34 mouse cellular contexts compared by ENCODE assay signal in genomic region chr16:36893317-36893716, GRCm38 (mm10). TPM values are rescaled to one million over a fixed set of nuclear protein-coding genes. Genes with fewer than 3 reads are reported as not detected.
A peak's percentile ranks its signal among the peaks of the same experiment; 100 is the strongest.
DNase-seq lines count a peak whose midpoint lies in the region; ATAC-seq and TF ChIP-seq lines count a peak whose summit lies in the region.
"Had no signal": no experiment of that assay in that cellular context is flagged by ENCODE, and none has a peak within 500 bp of the region (broad histone marks: within the 10 kb centered on the region; RNA-seq: fewer than 3 reads in every experiment).

No protein-coding gene starts in this region.

- no peak overlapping the region; the same call in 1 of the 2 replicates for H3K9ac ChIP-seq in liver, embryonic 12.5 days
- H3K9ac ChIP-seq in liver, postnatal 0 days (replicated peaks): no peak overlapping the region
- H3K9ac ChIP-seq in midbrain, embryonic 11.5 days (ENCODE audit: low read length): no peak overlapping the region
- no peak overlapping the region for H3K9ac ChIP-seq in kidney, embryonic 14.5 days (ENCODE audit: low read depth, low read length)
- H3K9ac ChIP-seq: embryonic facial prominence, embryonic 13.5 days; forebrain, embryonic 13.5 days; heart, embryonic 15.5 days; hindbrain, embryonic 12.5 days; intestine, embryonic 15.5 days; lung, embryonic 15.5 days; midbrain, embryonic 13.5 days; neural tube, embryonic 13.5 days had no signal

- intact Hi-C loops in heart, postnatal 14 days (cut with DNase I): no loop called here

- peak; percentile 35; the same call in 1 of the 2 replicates for ATAC-seq in erythroid progenitor cell, adult 5-6 weeks (replicated peaks; ENCODE audit: low FRiP score, poor library complexity, severe bottlenecking)
- ATAC-seq in liver, embryonic 12.5 days: peak; percentile 64
- peak; percentile 26; the same call in 1 of the 2 replicates for ATAC-seq in liver, postnatal 0 days
- no peak for ATAC-seq in midbrain, embryonic 11.5 days (ENCODE audit: low FRiP score)
- ATAC-seq in kidney, embryonic 14.5 days (ENCODE audit: low FRiP score, low TSS enrichment): no peak
- no peak for ATAC-seq in megakaryocyte progenitor cell, adult 5-6 weeks (replicated peaks; ENCODE audit: poor library complexity)
- ATAC-seq: activated CD4-positive, CD25-positive, alpha-beta regulatory T cell, adult 4 months; forebrain, embryonic 13.5 days; hindbrain, postnatal 0 days; intestine, embryonic 15.5 days; midbrain, embryonic 13.5 days had no signal

- DNase-seq in heart, adult 11 months: peak; percentile 56
- no peak for DNase-seq in heart, postnatal 14 days
- DNase-seq in liver, postnatal 0 days: no peak
- DNase-seq in midbrain, embryonic 11.5 days (ENCODE audit: low spot score, missing footprints): no peak
- DNase-seq: adrenal gland, adult 2 months; adrenal gland, postnatal 36 days; cerebellum, adult 11 months; cerebellum, adult 9-11 months; gastrocnemius, postnatal 14 days; heart, postnatal 36 days; kidney, adult 9 months; kidney, postnatal 25 days; right cerebral cortex, postnatal 25 days had no signal

- no peaks in the 10 kb centered on the region for H3K27me3 ChIP-seq in liver, embryonic 12.5 days (replicated peaks)
- no peaks in the 10 kb centered on the region for H3K27me3 ChIP-seq in liver, postnatal 0 days (ENCODE audit: insufficient read depth, low read length)
- H3K27me3 ChIP-seq in midbrain, embryonic 11.5 days (ENCODE audit: control insufficient read depth, insufficient read depth, low read length): no peaks in the 10 kb centered on the region
- H3K27me3 ChIP-seq in kidney, embryonic 14.5 days (ENCODE audit: control insufficient read depth, insufficient read depth, low read length): no peaks in the 10 kb centered on the region
- H3K27me3 ChIP-seq: CH12.LX; embryonic facial prominence, embryonic 13.5 days; forebrain, embryonic 13.5 days; heart, embryonic 15.5 days; hindbrain, embryonic 12.5 days; intestine, embryonic 15.5 days; lung, embryonic 15.5 days; megakaryocyte, embryonic 14.5 days; midbrain, embryonic 13.5 days; neural tube, embryonic 13.5 days had no signal

- no peak for TF ChIP-seq EP300 in liver, postnatal 0 days (IDR thresholded peaks at IDR 0.05; ENCODE audit: low read depth)

- no peak overlapping the region for H3K4me3 ChIP-seq in liver, embryonic 12.5 days
- no peak overlapping the region for H3K4me3 ChIP-seq in liver, postnatal 0 days (ENCODE audit: low read depth, low read length)
- H3K4me3 ChIP-seq in midbrain, embryonic 11.5 days (ENCODE audit: low read depth, low read length): no peak overlapping the region
- H3K4me3 ChIP-seq in kidney, embryonic 14.5 days (ENCODE audit: low read length): no peak overlapping the region
- H3K4me3 ChIP-seq: embryonic facial prominence, embryonic 13.5 days; forebrain, embryonic 13.5 days; heart, embryonic 10.5 days; heart, embryonic 15.5 days; hindbrain, embryonic 12.5 days; intestine, embryonic 15.5 days; left cerebral cortex, adult 2 months; lung, embryonic 15.5 days; megakaryocyte, embryonic 14.5 days; midbrain, embryonic 13.5 days; neural tube, embryonic 13.5 days had no signal

- H3K9me3 ChIP-seq in liver, embryonic 12.5 days (replicated peaks): no peaks in the 10 kb centered on the region
- H3K9me3 ChIP-seq in liver, postnatal 0 days (ENCODE audit: low read length): no peaks in the 10 kb centered on the region
- H3K9me3 ChIP-seq in midbrain, embryonic 11.5 days (ENCODE audit: control insufficient read depth, low read length): no peaks in the 10 kb centered on the region
- no peaks in the 10 kb centered on the region for H3K9me3 ChIP-seq in kidney, embryonic 14.5 days (ENCODE audit: control insufficient read depth, low read length)
- H3K9me3 ChIP-seq: embryonic facial prominence, embryonic 13.5 days; forebrain, embryonic 13.5 days; heart, embryonic 10.5 days; heart, embryonic 15.5 days; hindbrain, embryonic 12.5 days; intestine, embryonic 15.5 days; lung, embryonic 15.5 days; megakaryocyte, embryonic 14.5 days; midbrain, embryonic 13.5 days; neural tube, embryonic 13.5 days had no signal

- peaks cover 74% of the 10 kb centered on the region for H3K4me1 ChIP-seq in liver, embryonic 12.5 days
- peaks cover 7% of the 10 kb centered on the region; the same call in 1 of the 2 replicates for H3K4me1 ChIP-seq in liver, postnatal 0 days (ENCODE audit: insufficient read depth)
- H3K4me1 ChIP-seq in midbrain, embryonic 11.5 days (ENCODE audit: control insufficient read depth, insufficient read depth, low read length): no peaks in the 10 kb centered on the region
- no peaks in the 10 kb centered on the region for H3K4me1 ChIP-seq in kidney, embryonic 14.5 days (ENCODE audit: control insufficient read depth, insufficient read depth, low read length)
- H3K4me1 ChIP-seq: embryonic facial prominence, embryonic 13.5 days; forebrain, embryonic 13.5 days; heart, embryonic 10.5 days; heart, embryonic 15.5 days; hindbrain, embryonic 12.5 days; intestine, embryonic 15.5 days; lung, embryonic 15.5 days; midbrain, embryonic 13.5 days; neural tube, embryonic 13.5 days had no signal

- 63% methylated on average over 10 of the region's 10 CpGs for WGBS in liver, embryonic 12.5 days (ENCODE audit: insufficient replicate concordance)
- 73% methylated on average over 10 of the region's 10 CpGs for WGBS in liver, postnatal 0 days (ENCODE audit: insufficient replicate concordance)
- 90% methylated on average over 10 of the region's 10 CpGs for WGBS in midbrain, embryonic 11.5 days
- WGBS in kidney, embryonic 14.5 days: 81% methylated on average over 10 of the region's 10 CpGs

- H3K36me3 ChIP-seq in liver, embryonic 12.5 days: peaks cover 70% of the 10 kb centered on the region
- peaks cover 50% of the 10 kb centered on the region for H3K36me3 ChIP-seq in liver, postnatal 0 days (replicated peaks; ENCODE audit: insufficient read depth, low read length)
- H3K36me3 ChIP-seq in midbrain, embryonic 11.5 days (ENCODE audit: control insufficient read depth, insufficient read depth, low read length): no peaks in the 10 kb centered on the region
- H3K36me3 ChIP-seq in kidney, embryonic 14.5 days (ENCODE audit: control insufficient read depth, insufficient read depth, low read length): peaks cover 66% of the 10 kb centered on the region

- H3K4me2 ChIP-seq in liver, embryonic 12.5 days: peak overlapping the region; percentile 31
- H3K4me2 ChIP-seq in liver, postnatal 0 days (ENCODE audit: low read depth, low read length): no peak overlapping the region
- H3K4me2 ChIP-seq in midbrain, embryonic 11.5 days: no peak overlapping the region
- H3K4me2 ChIP-seq in kidney, embryonic 14.5 days (replicated peaks; ENCODE audit: low read depth, low read length): no peak overlapping the region
- H3K4me2 ChIP-seq: embryonic facial prominence, embryonic 13.5 days; forebrain, embryonic 13.5 days; heart, embryonic 15.5 days; hindbrain, embryonic 12.5 days; intestine, embryonic 15.5 days; lung, embryonic 15.5 days; midbrain, embryonic 13.5 days; neural tube, embryonic 13.5 days had no signal

- no peak for TF ChIP-seq CTCF in liver, postnatal 0 days (IDR thresholded peaks at IDR 0.05; ENCODE audit: low read depth)

- peak overlapping the region; percentile 88 for H3K27ac ChIP-seq in liver, embryonic 12.5 days
- H3K27ac ChIP-seq in liver, postnatal 0 days (ENCODE audit: low read depth): no peak overlapping the region
- no peak overlapping the region for H3K27ac ChIP-seq in midbrain, embryonic 11.5 days (ENCODE audit: low read depth, low read length)
- no peak overlapping the region for H3K27ac ChIP-seq in kidney, embryonic 14.5 days (ENCODE audit: low read depth, low read length)
- H3K27ac ChIP-seq: embryonic facial prominence, embryonic 13.5 days; forebrain, embryonic 13.5 days; heart, embryonic 10.5 days; heart, embryonic 15.5 days; hindbrain, embryonic 12.5 days; hindbrain, postnatal 0 days; intestine, embryonic 15.5 days; left cerebral cortex, adult 2 months; lung, embryonic 15.5 days; midbrain, embryonic 13.5 days; neural tube, embryonic 13.5 days had no signal

RNA-seq across cellular contexts. Expression of gene Golgb1, which starts 18.4 kb away (rescaled TPM):
- total RNA-seq in heart, postnatal 14 days (2021): 10 to 100 TPM; 36.0 to 41.0 TPM
- total RNA-seq in erythroid progenitor cell, adult 5-6 weeks (2015; ENCODE audit: low replicate concordance): 17.6 and 22.3 TPM in 2 replicates
- 56.7 and 82.3 TPM in 2 replicates for total RNA-seq in erythroid progenitor cell, adult 5-6 weeks (2017; ENCODE audit: low replicate concordance)
- 31.4 and 36.3 TPM in 2 replicates for polyA plus RNA-seq in liver, embryonic 12.5 days (2016; fragmentation: Nextera tagmentation; extraction: Ambion mirVana)
- 38.7 and 42.2 TPM in 2 replicates for polyA plus RNA-seq in liver, postnatal 0 days (2015; fragmentation: Nextera tagmentation; extraction: Ambion mirVana)
- 78.4 and 84.6 TPM in 2 replicates for polyA plus RNA-seq in midbrain, embryonic 11.5 days (2014; fragmentation: Nextera tagmentation; extraction: Ambion mirVana)
- polyA plus RNA-seq in kidney, embryonic 14.5 days (2014; fragmentation: Nextera tagmentation; extraction: Ambion mirVana): 104 and 116 TPM in 2 replicates
- 14.1 and 18.5 TPM in 2 replicates for total RNA-seq in megakaryocyte progenitor cell, adult 5-6 weeks (2015)
- 30.7 and 37.1 TPM in 2 replicates for total RNA-seq in megakaryocyte progenitor cell, adult 5-6 weeks (2017)

RNA-seq across cellular contexts. Expression of gene Eaf2, which starts 18.5 kb away (rescaled TPM):
- total RNA-seq in heart, postnatal 14 days (2021): under 1 TPM; 0.60 to 0.71 TPM
- 11.9 TPM in 1 of 2 replicates, not detected in the other for total RNA-seq in erythroid progenitor cell, adult 5-6 weeks (2015; ENCODE audit: low replicate concordance)
- 0.77 TPM in 1 of 2 replicates, not detected in the other for total RNA-seq in erythroid progenitor cell, adult 5-6 weeks (2017; ENCODE audit: low replicate concordance)
- 0.35 and 0.39 TPM in 2 replicates for polyA plus RNA-seq in liver, embryonic 12.5 days (2016; fragmentation: Nextera tagmentation; extraction: Ambion mirVana)
- polyA plus RNA-seq in liver, postnatal 0 days (2015; fragmentation: Nextera tagmentation; extraction: Ambion mirVana): 0.70 and 1.3 TPM in 2 replicates
- polyA plus RNA-seq in midbrain, embryonic 11.5 days (2014; fragmentation: Nextera tagmentation; extraction: Ambion mirVana): 0.86 and 1.9 TPM in 2 replicates
- 6.0 and 7.6 TPM in 2 replicates for polyA plus RNA-seq in kidney, embryonic 14.5 days (2014; fragmentation: Nextera tagmentation; extraction: Ambion mirVana)
- 0.42 and 1.4 TPM in 2 replicates for total RNA-seq in megakaryocyte progenitor cell, adult 5-6 weeks (2015)
- total RNA-seq in megakaryocyte progenitor cell, adult 5-6 weeks (2017): 1.1 TPM in 1 of 2 replicates, not detected in the other
- total RNA-seq: common myeloid progenitor, adult 5-6 weeks; granulocyte monocyte progenitor cell, adult 5-6 weeks had no signal
- polyA plus RNA-seq: adrenal gland, adult 2 months had no signal

RNA-seq across cellular contexts. Expression of gene Hcls1, which starts 41.5 kb away (rescaled TPM):
- total RNA-seq in heart, postnatal 14 days (2021): 10 to 100 TPM in 1 of 2 experiments, 1 to 10 TPM in 1; 8.6 to 12.1 TPM
- total RNA-seq in erythroid progenitor cell, adult 5-6 weeks (2015; ENCODE audit: low replicate concordance): 11.3 and 15.9 TPM in 2 replicates
- total RNA-seq in erythroid progenitor cell, adult 5-6 weeks (2017; ENCODE audit: low replicate concordance): 32.9 and 38.5 TPM in 2 replicates
- polyA plus RNA-seq in liver, embryonic 12.5 days (2016; fragmentation: Nextera tagmentation; extraction: Ambion mirVana): 12.5 and 13.1 TPM in 2 replicates
- 17.7 and 18.4 TPM in 2 replicates for polyA plus RNA-seq in liver, postnatal 0 days (2015; fragmentation: Nextera tagmentation; extraction: Ambion mirVana)
- polyA plus RNA-seq in midbrain, embryonic 11.5 days (2014; fragmentation: Nextera tagmentation; extraction: Ambion mirVana): 1.1 TPM in 2 replicates
- polyA plus RNA-seq in kidney, embryonic 14.5 days (2014; fragmentation: Nextera tagmentation; extraction: Ambion mirVana): 2.2 and 2.3 TPM in 2 replicates
- total RNA-seq in megakaryocyte progenitor cell, adult 5-6 weeks (2015): 17.2 and 21.3 TPM in 2 replicates
- total RNA-seq in megakaryocyte progenitor cell, adult 5-6 weeks (2017): 134 and 150 TPM in 2 replicates
- polyA plus RNA-seq: C2C12 had no signal

Comparison
In these comparisons a context has a peak if more than half of its experiments do, and no peak if none do; other contexts are left out.
1. ATAC-seq: peak in erythroid progenitor cell, adult 5-6 weeks (single experiment), liver, embryonic 12.5 days (single experiment) and liver, postnatal 0 days (single experiment); none in midbrain, embryonic 11.5 days (single experiment), kidney, embryonic 14.5 days (single experiment) and megakaryocyte progenitor cell, adult 5-6 weeks (single experiment).